Mouse (Mus musculus): ENCODE measurements around the gene Hist1h3a. TPM values are rescaled to one million over a fixed set of nuclear protein-coding genes. Genes with fewer than 3 reads are reported as not detected.

Gene Hist1h3a
- total and polyA plus RNA-seq, 2 experiments: 2.0 to 18.3 TPM

DNA sequence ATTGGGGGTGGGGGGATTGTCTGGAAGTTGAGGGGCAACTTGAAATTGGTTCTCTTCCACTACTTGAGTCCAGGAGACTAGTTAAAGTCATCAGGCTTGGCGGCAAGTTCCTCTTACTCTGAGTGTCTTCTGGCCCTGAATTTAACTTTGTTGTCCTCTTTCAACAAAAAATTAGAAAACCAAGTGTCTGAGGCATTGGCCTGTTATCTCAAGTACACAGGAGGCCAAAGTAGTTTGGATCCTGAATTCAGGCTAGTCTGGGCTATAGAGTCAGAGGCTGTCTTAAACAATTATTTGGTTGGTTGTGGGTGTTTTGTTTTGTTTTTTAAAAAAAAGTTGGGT lies 3.0 kb upstream of the Hist1h3a start:
- 92% methylated on average over 1 of the region's 1 CpGs for WGBS
- no peaks in the 10 kb centered on the region for H3K27me3 ChIP-seq (ENCODE audit: control insufficient read depth, insufficient read depth, low read length)
- H3K9ac ChIP-seq (ENCODE audit: low read depth, low read length): no peak overlapping the region
- H3K27ac ChIP-seq (replicated peaks; ENCODE audit: insufficient read depth, low read depth, low read length): no peak overlapping the region
- TF ChIP-seq CTCF (IDR thresholded peaks at IDR 0.05; ENCODE audit: low read depth, low read length) (no peak), POLR2A (IDR thresholded peaks at IDR 0.05; ENCODE audit: extremely low read depth, insufficient read depth, low read length) (no peak)
- H3K4me3 ChIP-seq (ENCODE audit: insufficient read depth, low read depth, low read length): no peak overlapping the region
- no peaks in the 10 kb centered on the region for H3K79me2 ChIP-seq (ENCODE audit: control insufficient read depth, insufficient read depth, low read length)
- H3K36me3 ChIP-seq (ENCODE audit: control insufficient read depth, insufficient read depth, low read length): no peaks in the 10 kb centered on the region
- H3K4me1 ChIP-seq (ENCODE audit: control insufficient read depth, insufficient read depth, low read length): peaks cover 12% of the 10 kb centered on the region; the same call in 1 of the 2 replicates
- no peak for DNase-seq (ENCODE audit: extremely low read depth, low read depth, low spot score)

GRCm38 (mm10) chr13:23764324-23765171 lies 2.4 kb upstream of the Hist1h3a start:
- H3K27ac ChIP-seq (replicated peaks; ENCODE audit: insufficient read depth, low read depth, low read length): no peak overlapping the region
- 57% methylated on average over 12 of the region's 12 CpGs for WGBS
- H3K27me3 ChIP-seq (ENCODE audit: control insufficient read depth, insufficient read depth, low read length): no peaks in the 10 kb centered on the region
- no peak for DNase-seq (ENCODE audit: extremely low read depth, low read depth, low spot score)
- H3K9ac ChIP-seq (ENCODE audit: low read depth, low read length): no peak overlapping the region
- peaks cover 14% of the 10 kb centered on the region; the same call in 1 of the 2 replicates for H3K4me1 ChIP-seq (ENCODE audit: control insufficient read depth, insufficient read depth, low read length)
- no peaks in the 10 kb centered on the region for H3K79me2 ChIP-seq (ENCODE audit: control insufficient read depth, insufficient read depth, low read length)
- TF ChIP-seq POLR2A (IDR thresholded peaks at IDR 0.05; ENCODE audit: extremely low read depth, insufficient read depth, low read length) (no peak), CTCF (IDR thresholded peaks at IDR 0.05; ENCODE audit: low read depth, low read length) (no peak)
- H3K36me3 ChIP-seq (ENCODE audit: control insufficient read depth, insufficient read depth, low read length): no peaks in the 10 kb centered on the region
- H3K4me3 ChIP-seq (ENCODE audit: insufficient read depth, low read depth, low read length): no peak overlapping the region

GRCm38 (mm10) chr13:23763586-23764323 lies 1.6 kb upstream of the Hist1h3a start, which contains the start of gene Hist1h1a:
Gene Hist1h1a, plus strand, starts transcription at chr13:23763666.
- peaks cover 14% of the 10 kb centered on the region; the same call in 1 of the 2 replicates for H3K4me1 ChIP-seq (ENCODE audit: control insufficient read depth, insufficient read depth, low read length)
- WGBS: 6% methylated on average over 34 of the region's 34 CpGs

DNA sequence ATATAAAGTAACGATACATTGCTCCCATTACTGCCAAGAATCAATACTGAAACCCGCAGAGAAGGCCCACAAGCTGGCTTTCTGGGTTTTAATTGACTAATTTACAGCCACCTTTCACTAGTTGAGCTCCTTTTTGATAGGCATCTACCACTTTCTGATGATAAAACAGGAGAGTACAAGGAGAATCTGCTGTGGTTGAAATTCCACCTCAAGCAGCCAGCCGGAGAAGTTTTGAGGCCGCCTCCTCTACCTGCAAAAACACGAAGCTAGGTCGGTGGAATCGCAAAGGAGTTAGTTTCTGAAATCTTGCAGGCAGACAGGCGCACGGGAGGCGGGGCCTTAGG lies 1.0 kb upstream of the Hist1h3a start:
- DNase-seq (ENCODE audit: extremely low read depth, low read depth, low spot score): no peak
- Histone ChIP-seq H3K9ac (ENCODE audit: low read depth, low read length) (peak overlapping the region; percentile 33; the same call in 1 of the 2 replicates), H3K79me2 (ENCODE audit: control insufficient read depth, insufficient read depth, low read length) (no peaks in the 10 kb centered on the region), H3K27me3 (ENCODE audit: control insufficient read depth, insufficient read depth, low read length) (no peaks in the 10 kb centered on the region), H3K4me3 (ENCODE audit: insufficient read depth, low read depth, low read length) (no peak overlapping the region), H3K4me1 (ENCODE audit: control insufficient read depth, insufficient read depth, low read length) (peaks cover 14% of the 10 kb centered on the region; the same call in 1 of the 2 replicates), H3K36me3 (ENCODE audit: control insufficient read depth, insufficient read depth, low read length) (no peaks in the 10 kb centered on the region), H3K27ac (replicated peaks; ENCODE audit: insufficient read depth, low read depth, low read length) (peak overlapping the region; percentile 65)
- TF ChIP-seq CTCF (IDR thresholded peaks at IDR 0.05; ENCODE audit: low read depth, low read length): no peak
- no peak for TF ChIP-seq POLR2A (IDR thresholded peaks at IDR 0.05; ENCODE audit: extremely low read depth, insufficient read depth, low read length)
- WGBS: under 1% methylated on average over 10 of the region's 10 CpGs

More at GRCm38 (mm10) chr13:23763586-23764323, 1.6 kb upstream of the Hist1h3a start, which contains the start of gene Hist1h1a:
- Histone ChIP-seq H3K4me3 (ENCODE audit: insufficient read depth, low read depth, low read length) (peak within 1 kb of the TSS; percentile 69), H3K36me3 (ENCODE audit: control insufficient read depth, insufficient read depth, low read length) (no peaks in the 10 kb centered on the region), H3K27ac (replicated peaks; ENCODE audit: insufficient read depth, low read depth, low read length) (peak within 1 kb of the TSS; percentile 65), H3K79me2 (ENCODE audit: control insufficient read depth, insufficient read depth, low read length) (no peaks in the 10 kb centered on the region), H3K9ac (ENCODE audit: low read depth, low read length) (peak within 1 kb of the TSS; percentile 74), H3K27me3 (ENCODE audit: control insufficient read depth, insufficient read depth, low read length) (no peaks in the 10 kb centered on the region)
- TF ChIP-seq POLR2A (IDR thresholded peaks at IDR 0.05; ENCODE audit: extremely low read depth, insufficient read depth, low read length) (0 out of 2 replicates have a peak, but pooled peaks have one; percentile 49), CTCF (IDR thresholded peaks at IDR 0.05; ENCODE audit: low read depth, low read length) (no peak)
- DNase-seq (ENCODE audit: extremely low read depth, low read depth, low spot score): peak; percentile 87

DNA sequence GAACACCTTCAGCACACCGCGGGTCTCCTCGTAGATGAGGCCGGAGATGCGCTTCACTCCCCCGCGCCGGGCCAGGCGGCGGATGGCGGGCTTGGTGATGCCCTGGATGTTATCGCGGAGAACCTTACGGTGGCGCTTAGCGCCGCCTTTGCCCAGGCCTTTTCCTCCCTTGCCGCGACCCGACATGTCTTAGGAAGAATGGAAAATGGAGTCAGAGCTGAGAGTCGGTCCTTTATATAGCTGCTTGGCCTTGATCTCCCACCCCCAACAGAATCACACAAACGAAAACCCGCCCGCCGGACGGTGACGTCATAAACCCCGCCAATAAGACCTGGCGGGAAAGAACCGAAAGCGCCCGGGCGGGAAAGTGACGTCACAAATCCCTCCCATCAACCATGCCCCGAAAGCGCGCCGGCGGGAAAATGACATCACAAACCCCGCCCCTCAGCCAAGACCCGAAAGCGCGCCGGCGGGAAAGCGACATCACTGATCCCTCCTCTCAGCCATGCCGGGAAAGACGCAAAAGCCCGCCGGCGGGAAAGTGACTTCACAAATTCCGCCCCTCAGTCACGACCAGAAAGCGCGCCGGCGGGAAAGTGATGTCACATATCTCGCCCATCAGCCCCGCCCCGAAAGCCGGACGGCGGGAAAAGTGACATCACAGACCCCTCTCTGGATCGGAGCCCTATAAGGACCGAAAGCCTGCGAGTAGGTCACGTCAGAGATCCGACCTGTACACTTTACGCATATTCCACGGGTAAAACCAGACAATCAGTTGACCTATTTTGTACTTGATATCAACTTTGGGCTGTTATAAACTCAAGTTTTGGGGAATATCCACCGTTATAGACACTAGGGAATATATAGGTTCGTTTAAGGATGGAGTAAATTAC lies 968 bp downstream of the Hist1h3a start, which contains the start of gene Hist1h4a:
Gene Hist1h4a, minus strand, starts transcription at position 259 of the 893 bp plus-strand sequence.
- Histone ChIP-seq H3K4me3 (ENCODE audit: insufficient read depth, low read depth, low read length) (peak within 1 kb of the TSS; percentile 67), H3K36me3 (ENCODE audit: control insufficient read depth, insufficient read depth, low read length) (no peaks in the 10 kb centered on the region), H3K27me3 (ENCODE audit: control insufficient read depth, insufficient read depth, low read length) (no peaks in the 10 kb centered on the region), H3K9ac (ENCODE audit: low read depth, low read length) (peak within 1 kb of the TSS; percentile 72), H3K79me2 (ENCODE audit: control insufficient read depth, insufficient read depth, low read length) (no peaks in the 10 kb centered on the region), H3K4me1 (ENCODE audit: control insufficient read depth, insufficient read depth, low read length) (peaks cover 11% of the 10 kb centered on the region; the same call in 1 of the 2 replicates), H3K27ac (replicated peaks; ENCODE audit: insufficient read depth, low read depth, low read length) (peak within 1 kb of the TSS; percentile 62; the same call in 1 of the 2 replicates)
- peak; percentile 87 for DNase-seq (ENCODE audit: extremely low read depth, low read depth, low spot score)
- TF ChIP-seq CTCF (IDR thresholded peaks at IDR 0.05; ENCODE audit: low read depth, low read length) (no peak), POLR2A (IDR thresholded peaks at IDR 0.05; ENCODE audit: extremely low read depth, insufficient read depth, low read length) (peak; percentile 64; the same call in 1 of the 2 replicates)
- under 1% methylated on average over 67 of the region's 72 CpGs for WGBS

All from liver, adult 2 months (tissue).